Mouse (Mus musculus): ENCODE data around the gene Trpc4ap.
"Not testable (repeated sequence)": the region's sequence is repeated elsewhere in the genome, so short reads cannot be mapped to it uniquely, and the experiment has no call there.

- not testable (repeated sequence) for TF ChIP-seq CTCF (IDR thresholded peaks at IDR 0.05; ENCODE audit: insufficient read depth, low read length); POLR2A (IDR thresholded peaks at IDR 0.05; ENCODE audit: borderline replicate concordance, extremely low read depth, low read depth, low read length)
Measured at GRCm38 (mm10) chr2:155605236-155605589, 87.0 kb downstream of the Trpc4ap start.
